Mouse (Mus musculus) retina, postnatal 7 days (tissue): Measurements from ENCODE around the gene Tex52.

Source experiments
- DNase-seq: peaks from one replicate; pipeline ENCODE4 v3.0.0-alpha.2; 2012; ENCODE audit warnings: low read depth, low spot score

Tex52 gene

GRCm38 (mm10) chr6:128429300-128429699 lies 54.0 kb downstream of the Tex52 start:
- DNase-seq: no peak

GRCm38 (mm10) chr6:128429826-128430225 lies 54.6 kb downstream of the Tex52 start:
- DNase-seq: no peak

GRCm38 (mm10) chr6:128432356-128432915 lies 57.2 kb downstream of the Tex52 start:
- DNase-seq: no peak

GRCm38 (mm10) chr6:128433566-128433965 lies 58.3 kb downstream of the Tex52 start:
- DNase-seq: no peak
